Mouse (Mus musculus): Measurements from ENCODE around the gene Hist4h4. TPM values are rescaled to one million over a fixed set of nuclear protein-coding genes. Genes with fewer than 3 reads are reported as not detected.

Gene Hist4h4
- polyA plus RNA-seq, 1 experiment from 2014 or later: 1.1 TPM

DNA sequence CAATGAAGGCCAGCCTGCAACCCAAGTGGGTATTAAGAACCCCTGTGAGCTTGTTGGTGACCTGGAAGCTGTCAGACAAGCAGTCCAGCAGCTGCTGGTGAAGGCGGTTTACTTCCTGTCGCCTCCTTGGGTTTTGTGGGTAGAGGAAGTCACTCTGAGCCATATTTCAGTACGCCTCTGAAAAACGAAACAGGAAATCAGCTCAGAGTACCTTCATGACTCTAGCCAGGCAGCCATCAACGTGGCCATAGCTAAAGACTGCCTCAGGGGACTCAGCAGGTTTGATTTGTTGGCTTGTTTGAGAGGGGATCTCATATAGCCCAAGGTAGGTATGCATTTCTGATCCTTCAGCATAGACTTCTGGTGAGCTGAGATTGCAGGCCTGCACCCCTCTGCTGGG lies 27.5 kb upstream of the Hist4h4 start:
- no peak overlapping the region for H3K4me3 ChIP-seq (replicated peaks)
- H3K4me2 ChIP-seq (replicated peaks): no peak overlapping the region
- no peak for ATAC-seq
- 77% methylated on average over 5 of the region's 5 CpGs for WGBS
- no peaks in the 10 kb centered on the region for H3K36me3 ChIP-seq
- no peaks in the 10 kb centered on the region for H3K9me3 ChIP-seq
- H3K27me3 ChIP-seq: peaks cover 18% of the 10 kb centered on the region
- H3K9ac ChIP-seq (replicated peaks): no peak overlapping the region
- no peak overlapping the region for H3K27ac ChIP-seq
- H3K4me1 ChIP-seq (replicated peaks): peaks cover 10% of the 10 kb centered on the region

DNA sequence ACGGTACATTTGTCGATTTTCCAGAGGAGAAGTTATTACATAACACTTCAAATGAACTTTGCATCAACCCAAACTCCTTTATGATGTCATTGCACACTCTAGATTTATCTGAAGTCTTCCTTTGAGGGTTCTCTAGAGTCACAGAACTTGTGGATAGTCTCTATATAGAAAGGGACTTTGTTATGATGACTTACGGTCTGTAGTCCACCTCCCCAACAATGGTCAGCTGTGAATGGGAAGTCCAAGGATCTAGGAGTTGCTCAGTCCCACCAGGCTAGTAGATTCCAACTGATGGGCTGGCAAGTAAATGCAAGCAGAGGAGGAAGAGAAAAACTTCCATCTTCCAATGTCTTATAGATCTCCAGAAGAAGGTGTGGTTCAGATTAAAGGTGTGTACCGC lies 24.5 kb upstream of the Hist4h4 start:
- H3K4me3 ChIP-seq (replicated peaks): peak overlapping the region; percentile 44
- peaks cover 18% of the 10 kb centered on the region for H3K27me3 ChIP-seq
- H3K36me3 ChIP-seq: peaks cover 18% of the 10 kb centered on the region
- H3K4me1 ChIP-seq (replicated peaks): peaks cover 13% of the 10 kb centered on the region
- H3K9me3 ChIP-seq: no peaks in the 10 kb centered on the region
- peak overlapping the region; percentile 85 for H3K27ac ChIP-seq
- H3K4me2 ChIP-seq (replicated peaks): peak overlapping the region; percentile 53
- peak; percentile 8 for ATAC-seq
- H3K9ac ChIP-seq (replicated peaks): peak overlapping the region; percentile 61
- 33% methylated on average over 4 of the region's 4 CpGs for WGBS

DNA sequence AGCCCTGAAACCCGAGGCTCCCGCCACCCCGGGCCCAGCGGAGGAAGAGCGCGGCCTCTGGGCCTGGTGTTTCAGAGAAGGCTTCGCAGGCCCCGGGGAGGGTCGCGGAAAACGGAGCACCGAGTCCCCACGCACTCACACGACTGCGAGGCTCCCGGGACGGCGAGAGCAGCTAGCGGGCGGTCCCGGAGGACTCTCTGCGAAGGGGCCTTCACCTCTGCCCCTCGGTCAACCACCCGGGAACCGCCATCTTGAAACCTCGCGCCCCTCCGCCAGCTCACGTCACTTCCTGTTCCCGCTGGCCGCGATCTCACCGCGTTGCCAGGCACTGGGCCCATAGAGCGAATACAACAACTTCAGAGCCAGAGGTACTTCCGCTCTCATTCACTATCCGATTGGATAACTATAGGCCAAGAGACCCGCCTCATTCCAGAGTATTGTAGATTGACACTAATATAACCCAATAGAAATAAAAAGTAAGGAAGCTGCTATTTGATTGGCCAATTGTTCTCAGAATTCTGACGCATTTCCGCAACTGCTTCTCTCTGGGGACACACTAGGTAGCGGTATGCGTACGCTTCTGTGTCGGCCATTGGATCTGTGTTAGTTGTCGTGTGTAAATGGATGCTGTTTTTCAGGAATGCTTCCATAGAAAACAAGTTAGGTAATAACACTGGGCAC lies 23.8 kb upstream of the Hist4h4 start, which contains the start of gene Wbp11:
TSS of gene Wbp11 (minus strand) at position 353 of the 681 bp plus-strand sequence.
- WGBS: under 1% methylated on average over 45 of the region's 45 CpGs
- H3K36me3 ChIP-seq: peaks cover 21% of the 10 kb centered on the region
- H3K4me2 ChIP-seq (replicated peaks): peak within 1 kb of the TSS; percentile 86
- peak within 1 kb of the TSS; percentile 97 for H3K4me3 ChIP-seq (replicated peaks)
- peaks cover 13% of the 10 kb centered on the region for H3K4me1 ChIP-seq (replicated peaks)
- peak; percentile 100 for ATAC-seq
- H3K9me3 ChIP-seq: no peaks in the 10 kb centered on the region
- H3K9ac ChIP-seq (replicated peaks): peak within 1 kb of the TSS; percentile 96
- H3K27me3 ChIP-seq: peaks cover 18% of the 10 kb centered on the region
- H3K27ac ChIP-seq: peak within 1 kb of the TSS; percentile 85

DNA sequence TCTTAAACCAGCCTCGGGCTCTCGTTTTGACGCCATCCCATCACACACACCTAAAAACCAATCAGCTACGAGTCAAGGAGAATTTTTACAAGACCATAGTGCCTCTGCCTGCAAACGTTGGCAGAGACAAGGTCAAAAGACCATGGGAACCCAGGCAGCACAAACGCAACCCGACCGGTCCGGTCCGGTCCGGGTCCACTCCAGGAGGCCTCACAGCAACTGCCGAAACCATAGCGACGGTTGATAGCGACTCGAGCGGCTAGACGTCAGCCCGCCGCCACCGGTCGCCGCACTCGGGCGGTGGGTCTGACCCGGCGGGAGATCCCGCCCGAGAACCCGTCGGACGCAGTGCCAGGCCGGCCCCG lies 23.3 kb upstream of the Hist4h4 start, which contains the start of gene BC049715:
TSS of gene BC049715 (plus strand) at position 111 of the 365 bp plus-strand sequence.
- Histone ChIP-seq H3K9me3 (no peaks in the 10 kb centered on the region), H3K4me2 (replicated peaks) (peak within 1 kb of the TSS; percentile 86), H3K36me3 (peaks cover 26% of the 10 kb centered on the region), H3K9ac (replicated peaks) (peak within 1 kb of the TSS; percentile 96), H3K27ac (peak within 1 kb of the TSS; percentile 85), H3K27me3 (peaks cover 18% of the 10 kb centered on the region), H3K4me1 (replicated peaks) (peaks cover 13% of the 10 kb centered on the region), H3K4me3 (replicated peaks) (peak within 1 kb of the TSS; percentile 97)
- ATAC-seq: no peak
- under 1% methylated on average over 34 of the region's 34 CpGs for WGBS

DNA sequence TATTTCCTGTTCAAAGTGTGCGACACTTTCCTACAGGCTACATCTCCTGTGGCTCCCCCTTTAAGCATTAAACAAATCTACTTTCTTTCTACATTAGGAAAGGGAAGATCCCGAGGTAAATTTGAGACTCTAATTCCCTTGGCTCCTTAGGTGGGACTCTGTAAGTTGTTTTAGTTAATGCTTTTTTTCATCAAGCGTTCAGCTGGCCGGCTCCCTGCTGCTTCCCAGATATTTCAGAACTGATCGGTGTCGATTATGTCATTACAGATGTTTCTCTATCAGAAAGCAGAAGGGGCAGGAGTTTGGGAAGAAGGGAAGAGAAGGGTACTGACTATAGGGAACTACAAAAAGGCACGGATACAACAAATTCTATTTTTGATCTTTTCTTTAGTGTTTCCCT lies 22.9 kb upstream of the Hist4h4 start:
- peaks cover 18% of the 10 kb centered on the region for H3K27me3 ChIP-seq
- H3K4me3 ChIP-seq (replicated peaks): peak overlapping the region; percentile 97
- peaks cover 13% of the 10 kb centered on the region for H3K4me1 ChIP-seq (replicated peaks)
- ATAC-seq: no peak
- no peaks in the 10 kb centered on the region for H3K9me3 ChIP-seq
- peaks cover 30% of the 10 kb centered on the region for H3K36me3 ChIP-seq
- H3K9ac ChIP-seq (replicated peaks): peak overlapping the region; percentile 96
- H3K4me2 ChIP-seq (replicated peaks): peak overlapping the region; percentile 86
- 23% methylated on average over 7 of the region's 7 CpGs for WGBS
- H3K27ac ChIP-seq: no peak overlapping the region

DNA sequence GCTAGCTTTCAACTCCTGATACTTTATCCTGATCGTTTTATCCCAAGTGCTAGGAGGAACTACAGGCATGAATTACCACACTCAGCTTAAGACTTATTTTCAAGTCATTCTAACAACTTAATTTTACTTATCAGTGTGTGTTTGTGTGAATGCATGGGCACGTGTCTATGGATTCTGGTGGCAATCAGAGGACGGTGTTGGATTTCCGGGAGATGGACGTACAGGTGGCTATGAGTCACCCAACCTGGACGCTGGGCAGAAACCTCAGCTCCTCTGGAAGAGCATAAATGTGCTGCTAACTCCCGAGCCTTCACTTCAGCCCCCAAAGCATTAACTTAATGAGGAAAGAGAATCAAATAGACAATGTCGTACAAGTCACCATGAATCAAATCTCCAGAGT lies 20.8 kb upstream of the Hist4h4 start:
- no peaks in the 10 kb centered on the region for H3K9me3 ChIP-seq
- no peak for ATAC-seq
- peaks cover 51% of the 10 kb centered on the region for H3K36me3 ChIP-seq
- no peak overlapping the region for H3K4me2 ChIP-seq (replicated peaks)
- peaks cover 13% of the 10 kb centered on the region for H3K4me1 ChIP-seq (replicated peaks)
- no peak overlapping the region for H3K4me3 ChIP-seq (replicated peaks)
- no peak overlapping the region for H3K27ac ChIP-seq
- H3K9ac ChIP-seq (replicated peaks): no peak overlapping the region
- WGBS: 95% methylated on average over 8 of the region's 8 CpGs
- no peaks in the 10 kb centered on the region for H3K27me3 ChIP-seq

DNA sequence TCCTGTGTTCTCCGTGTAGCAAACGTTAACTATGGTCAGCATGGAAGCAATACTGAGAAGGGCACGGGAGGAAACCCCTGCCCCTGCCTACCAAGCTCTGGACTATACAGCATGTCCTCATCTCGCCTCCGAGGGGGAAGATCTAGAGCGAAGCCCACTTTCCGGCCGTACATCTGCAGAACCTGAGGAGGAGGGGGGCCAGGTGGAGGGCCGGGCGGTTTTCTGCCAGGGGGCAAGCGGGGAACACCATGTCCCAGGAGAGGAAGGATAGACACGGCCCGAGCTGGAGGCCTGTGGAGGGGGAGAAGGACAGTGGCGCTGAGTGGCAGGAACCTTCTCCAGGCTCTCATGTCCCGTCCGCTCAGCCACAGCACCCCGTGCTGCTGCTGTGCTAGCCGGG lies 16.9 kb upstream of the Hist4h4 start:
- peaks cover 88% of the 10 kb centered on the region for H3K36me3 ChIP-seq
- no peaks in the 10 kb centered on the region for H3K27me3 ChIP-seq
- no peak overlapping the region for H3K4me2 ChIP-seq (replicated peaks)
- no peak for ATAC-seq
- WGBS: 97% methylated on average over 18 of the region's 18 CpGs
- H3K9ac ChIP-seq (replicated peaks): no peak overlapping the region
- no peaks in the 10 kb centered on the region for H3K9me3 ChIP-seq
- no peaks in the 10 kb centered on the region for H3K4me1 ChIP-seq (replicated peaks)
- no peak overlapping the region for H3K4me3 ChIP-seq (replicated peaks)
- no peak overlapping the region for H3K27ac ChIP-seq

DNA sequence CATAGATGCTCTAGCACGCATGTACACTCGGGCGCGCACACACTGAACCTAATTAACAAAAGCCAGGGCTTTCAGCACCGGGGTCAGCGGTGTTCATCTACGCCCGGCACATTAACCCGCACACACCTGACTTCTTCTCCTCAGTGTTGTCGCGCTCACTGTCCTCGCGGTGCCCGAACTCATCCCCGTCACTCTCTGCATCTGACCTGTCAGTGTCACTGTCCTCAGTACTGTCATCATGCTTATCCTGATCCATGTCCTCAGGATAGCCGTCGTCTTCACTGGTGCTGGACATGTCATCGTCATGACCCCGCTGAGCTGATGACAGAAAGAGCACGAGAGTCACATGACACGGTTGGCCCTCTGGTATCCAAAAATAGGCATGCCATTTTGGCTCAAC lies 16.2 kb upstream of the Hist4h4 start:
- 97% methylated on average over 21 of the region's 21 CpGs for WGBS
- Histone ChIP-seq H3K4me3 (replicated peaks) (no peak overlapping the region), H3K36me3 (peaks cover 90% of the 10 kb centered on the region), H3K4me1 (replicated peaks) (no peaks in the 10 kb centered on the region), H3K4me2 (replicated peaks) (no peak overlapping the region), H3K27me3 (no peaks in the 10 kb centered on the region), H3K27ac (no peak overlapping the region), H3K9me3 (no peaks in the 10 kb centered on the region), H3K9ac (replicated peaks) (no peak overlapping the region)
- no peak for ATAC-seq

DNA sequence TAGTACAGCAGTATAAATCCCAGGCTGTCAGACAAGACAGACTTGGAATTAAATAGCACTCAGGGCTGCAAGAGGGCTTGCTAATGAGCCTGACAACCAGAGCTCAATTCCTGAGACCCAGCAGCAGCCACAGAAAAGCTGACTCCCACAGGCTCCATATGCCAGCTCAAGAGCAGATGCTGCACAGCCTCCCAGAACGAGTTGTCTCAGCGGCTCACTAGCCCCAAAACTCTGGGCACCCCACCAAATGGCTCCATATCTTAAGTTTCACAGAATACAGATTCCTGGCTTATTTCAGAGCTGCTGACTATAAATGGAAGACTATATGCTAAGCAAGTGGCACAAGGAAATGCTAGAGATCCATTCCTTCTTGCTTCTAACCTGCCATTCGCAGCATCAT lies 13.3 kb upstream of the Hist4h4 start:
- Histone ChIP-seq H3K36me3 (peaks cover 93% of the 10 kb centered on the region), H3K9ac (replicated peaks) (no peak overlapping the region), H3K27me3 (no peaks in the 10 kb centered on the region), H3K9me3 (no peaks in the 10 kb centered on the region), H3K4me2 (replicated peaks) (no peak overlapping the region), H3K27ac (no peak overlapping the region), H3K4me1 (replicated peaks) (no peaks in the 10 kb centered on the region), H3K4me3 (replicated peaks) (no peak overlapping the region)
- ATAC-seq: no peak
- WGBS: 92% methylated on average over 3 of the region's 3 CpGs

DNA sequence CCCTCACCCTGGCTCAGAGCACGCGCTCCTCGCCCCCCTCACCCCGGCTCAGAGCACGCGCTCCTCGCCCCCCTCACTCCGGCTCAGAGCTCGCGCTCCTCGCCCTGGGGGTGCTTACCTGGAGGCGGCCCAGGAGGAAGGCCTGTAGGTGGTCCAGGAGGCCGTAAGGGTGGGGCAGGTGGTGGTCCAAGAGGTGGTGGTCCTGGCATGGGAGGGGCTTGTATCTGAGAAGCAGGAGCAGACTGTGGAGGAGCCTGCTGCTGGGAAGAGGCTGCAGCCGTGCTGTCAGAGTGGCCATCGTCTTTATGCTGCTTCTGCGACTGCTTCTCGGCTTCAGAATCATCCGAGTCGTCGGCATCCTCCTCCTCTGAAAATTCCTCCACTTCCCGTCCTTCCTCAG lies 12.6 kb upstream of the Hist4h4 start:
- H3K4me3 ChIP-seq (replicated peaks): no peak overlapping the region
- no peak for ATAC-seq
- peaks cover 93% of the 10 kb centered on the region for H3K36me3 ChIP-seq
- H3K9me3 ChIP-seq: no peaks in the 10 kb centered on the region
- H3K4me2 ChIP-seq (replicated peaks): no peak overlapping the region
- no peaks in the 10 kb centered on the region for H3K4me1 ChIP-seq (replicated peaks)
- H3K9ac ChIP-seq (replicated peaks): no peak overlapping the region
- no peak overlapping the region for H3K27ac ChIP-seq
- 95% methylated on average over 21 of the region's 21 CpGs for WGBS
- H3K27me3 ChIP-seq: no peaks in the 10 kb centered on the region

DNA sequence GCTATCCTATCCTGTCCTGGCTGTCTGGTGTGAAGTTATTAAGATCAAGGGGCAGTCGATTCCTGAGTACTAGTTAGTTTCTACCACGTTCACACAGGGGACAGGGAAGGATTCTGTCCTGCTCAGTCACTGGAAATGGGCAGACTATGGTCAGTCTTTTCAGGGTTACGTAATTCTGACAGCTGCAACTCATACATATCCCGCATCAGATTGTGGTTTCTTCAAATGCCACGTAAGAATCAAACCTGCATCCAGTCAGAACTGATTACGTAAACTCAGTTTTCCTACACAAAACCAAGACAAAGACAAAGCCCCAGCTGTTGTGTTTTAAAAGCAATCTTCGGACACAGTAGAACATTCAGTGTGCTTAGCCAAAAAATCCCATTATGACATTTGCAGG lies 11.2 kb upstream of the Hist4h4 start:
- H3K4me2 ChIP-seq (replicated peaks): no peak overlapping the region
- H3K9me3 ChIP-seq: no peaks in the 10 kb centered on the region
- no peaks in the 10 kb centered on the region for H3K27me3 ChIP-seq
- H3K36me3 ChIP-seq: peaks cover 80% of the 10 kb centered on the region
- no peak overlapping the region for H3K9ac ChIP-seq (replicated peaks)
- 96% methylated on average over 7 of the region's 7 CpGs for WGBS
- no peak overlapping the region for H3K4me3 ChIP-seq (replicated peaks)
- ATAC-seq: no peak
- H3K4me1 ChIP-seq (replicated peaks): no peaks in the 10 kb centered on the region
- H3K27ac ChIP-seq: no peak overlapping the region

DNA sequence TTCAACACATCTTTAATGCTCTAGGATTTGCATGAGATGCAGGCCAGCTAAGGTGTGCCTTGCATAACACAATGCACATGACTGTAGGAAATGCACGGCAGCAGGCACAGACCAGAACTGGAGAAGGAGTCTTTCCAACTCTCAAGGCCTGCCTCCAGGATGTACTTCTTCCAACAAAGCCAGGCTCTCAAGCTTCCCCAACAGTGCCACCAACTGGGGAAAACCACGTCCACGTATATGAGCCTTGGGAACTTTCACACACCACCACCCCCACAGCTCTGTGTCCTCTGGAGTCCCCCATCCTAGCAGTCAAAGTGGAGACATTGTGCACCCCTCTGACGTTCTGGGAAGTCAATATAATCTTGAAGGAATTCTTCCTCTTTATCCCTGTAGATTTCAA lies 8.9 kb upstream of the Hist4h4 start:
- Histone ChIP-seq H3K36me3 (peaks cover 58% of the 10 kb centered on the region), H3K4me3 (replicated peaks) (no peak overlapping the region), H3K9ac (replicated peaks) (no peak overlapping the region), H3K27me3 (no peaks in the 10 kb centered on the region), H3K27ac (no peak overlapping the region), H3K4me1 (replicated peaks) (peaks cover 17% of the 10 kb centered on the region), H3K9me3 (no peaks in the 10 kb centered on the region), H3K4me2 (replicated peaks) (no peak overlapping the region)
- WGBS: 49% methylated on average over 4 of the region's 4 CpGs
- ATAC-seq: no peak

DNA sequence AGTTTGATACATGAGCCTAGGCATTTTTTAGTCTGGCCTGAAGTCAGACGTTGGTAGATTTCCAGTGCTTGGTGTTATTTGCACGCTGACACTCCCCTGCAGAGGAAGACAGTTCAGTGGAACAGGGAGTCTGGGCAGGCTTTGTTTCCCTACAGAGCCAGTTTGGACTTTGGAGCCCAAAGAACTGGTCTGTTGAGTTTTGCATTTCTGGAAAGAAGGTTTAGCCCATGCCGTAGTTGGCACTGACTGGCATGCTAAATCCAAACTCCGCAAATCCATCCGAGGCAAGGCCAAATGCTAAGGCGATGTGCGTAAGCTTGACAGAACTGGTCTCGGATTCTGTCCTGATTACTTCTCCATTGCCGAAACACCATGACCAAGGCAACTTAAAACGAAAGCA lies 7.0 kb upstream of the Hist4h4 start:
- Histone ChIP-seq H3K27ac (no peak overlapping the region), H3K36me3 (peaks cover 40% of the 10 kb centered on the region), H3K4me1 (replicated peaks) (peaks cover 22% of the 10 kb centered on the region), H3K4me3 (replicated peaks) (no peak overlapping the region), H3K4me2 (replicated peaks) (no peak overlapping the region), H3K27me3 (no peaks in the 10 kb centered on the region), H3K9me3 (no peaks in the 10 kb centered on the region), H3K9ac (replicated peaks) (no peak overlapping the region)
- 91% methylated on average over 10 of the region's 10 CpGs for WGBS
- no peak for ATAC-seq

Measured in midbrain, embryonic 13.5 days (tissue).